Mouse (Mus musculus) bone marrow, adult 2 months (tissue): ENCODE results near the gene Crybg3.

Experiments used
- CTCF ChIP-seq: fragments of 200-500 bp; IDR thresholded peaks from 2 replicates; pipeline ENCODE4 v1.5.1; 2011; ENCODE audit warnings: low read length, control low read depth; ENCODE audit not compliant: control insufficient read depth, insufficient read depth
- POLR2A ChIP-seq: fragments of 200-500 bp; IDR thresholded peaks from 2 replicates; pipeline ENCODE4 v1.6.1; 2011; ENCODE audit warnings: low read depth, mild to moderate bottlenecking, control low read depth, low read length, borderline replicate concordance; ENCODE audit not compliant: control insufficient read depth

GRCm38 (mm10) chr16:59547466-59547865 is 53.3 kb downstream of the Crybg3 start:
- TF ChIP-seq CTCF (no peak), POLR2A (no peak)
